Mouse (Mus musculus) regulatory T cell (primary cell): Measurements from ENCODE around the gene Ccnk.

Experiments
- in situ Hi-C: fragments of 300-600 bp; cut with MboI, MseI; formaldehyde crosslinking; loops from one replicate; pipeline ENCODE4 v1.15.1; 2025; ENCODE audit warnings: high pct_unique_total_duplicates

The Ccnk gene

GRCm38 (mm10) chr12:108244778-108245177, 65.4 kb downstream of the Ccnk start:
- in situ Hi-C loops = loop anchor here (25.0 kb wide), 1 partner anchor 1918 kb away; no protein-coding TSS in a partner anchor

- in situ Hi-C loops = loop anchor here (25.0 kb wide), 1 partner anchor 1917 kb away; no protein-coding TSS in a partner anchor
These were observed 66.2 kb downstream of the Ccnk start for GRCm38 (mm10) chr12:108245579-108245978.

- in situ Hi-C loops = loop anchor here (25.0 kb wide), 1 partner anchor 1915 kb away; no protein-coding TSS in a partner anchor
These were observed 67.6 kb downstream of the Ccnk start for GRCm38 (mm10) chr12:108246759-108247500.

- in situ Hi-C loops = loop anchor here (25.0 kb wide), 1 partner anchor 1913 kb away; no protein-coding TSS in a partner anchor
These were observed 69.6 kb downstream of the Ccnk start for GRCm38 (mm10) chr12:108249019-108249418.

- in situ Hi-C loops = loop anchor here (25.0 kb wide), 1 partner anchor 1913 kb away; no protein-coding TSS in a partner anchor
These were observed 70.1 kb downstream of the Ccnk start for GRCm38 (mm10) chr12:108249522-108249921.

GRCm38 (mm10) chr12:108251034-108251792, 71.8 kb downstream of the Ccnk start:
- in situ Hi-C loops = no loop called here

- in situ Hi-C loops = no loop called here
These were observed 72.6 kb downstream of the Ccnk start for GRCm38 (mm10) chr12:108251825-108252542.
